Mouse (Mus musculus) left cerebral cortex, adult 9 months (tissue): ENCODE measurements around the gene Tada3.
"Not testable (repeated sequence)": the region's sequence is repeated elsewhere in the genome, so short reads cannot be mapped to it uniquely, and the experiment has no call there.

Source experiments
- DNase-seq, 2 experiments: peaks; one replicate each; pipeline ENCODE4 v3.0.0; 2022; ENCODE audit warnings: low spot score in 2 of 2

Tada3 gene

DNA sequence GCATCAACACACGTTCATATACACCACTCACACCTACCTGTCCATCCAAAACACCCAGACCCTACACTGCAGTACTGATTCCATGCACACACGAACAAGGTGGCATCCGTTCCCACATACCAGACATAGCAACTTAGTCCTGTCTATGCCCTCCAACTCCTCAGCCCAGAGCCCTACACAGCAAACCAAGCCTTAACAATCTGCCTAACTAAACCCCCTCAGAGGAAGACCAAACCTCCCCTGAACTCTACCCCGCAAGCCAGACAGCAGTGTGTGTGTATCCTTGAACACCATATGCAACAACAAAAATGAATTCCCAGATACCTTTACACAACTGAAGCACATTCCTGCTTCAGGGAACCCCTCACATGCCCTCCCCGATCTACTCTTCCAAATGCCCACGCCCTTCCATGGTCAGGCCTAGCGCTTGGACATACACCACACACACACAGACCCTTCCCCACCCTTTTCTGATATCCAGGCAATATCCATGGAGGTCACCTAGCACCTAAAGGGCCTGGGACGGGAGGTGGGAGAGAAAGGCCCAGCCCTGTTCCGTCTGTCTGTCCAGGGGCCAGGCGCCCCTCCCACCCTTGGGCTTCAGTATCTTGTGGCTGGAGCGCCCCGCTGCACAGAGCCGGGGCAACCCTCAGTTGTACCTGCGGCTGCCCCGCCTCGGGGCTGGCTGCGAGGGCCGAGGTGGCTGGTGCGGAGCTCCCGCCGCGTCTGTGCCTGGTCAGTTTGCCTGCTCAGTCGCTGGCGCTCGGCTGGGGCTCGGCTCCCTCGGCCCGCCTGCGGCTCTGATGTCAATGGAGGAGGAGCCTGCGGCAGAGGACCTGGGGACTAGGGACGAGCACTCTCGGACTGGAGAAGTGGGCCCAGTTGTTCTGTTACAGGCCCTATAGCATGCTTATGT lies 34.2 kb downstream of the Tada3 start, which contains the start of gene Camk1:
Gene Camk1 (minus strand): TSS at position 808 of the 916 bp plus-strand sequence.
- peak in 1 of 2 experiments; percentile 79 for DNase-seq

DNA sequence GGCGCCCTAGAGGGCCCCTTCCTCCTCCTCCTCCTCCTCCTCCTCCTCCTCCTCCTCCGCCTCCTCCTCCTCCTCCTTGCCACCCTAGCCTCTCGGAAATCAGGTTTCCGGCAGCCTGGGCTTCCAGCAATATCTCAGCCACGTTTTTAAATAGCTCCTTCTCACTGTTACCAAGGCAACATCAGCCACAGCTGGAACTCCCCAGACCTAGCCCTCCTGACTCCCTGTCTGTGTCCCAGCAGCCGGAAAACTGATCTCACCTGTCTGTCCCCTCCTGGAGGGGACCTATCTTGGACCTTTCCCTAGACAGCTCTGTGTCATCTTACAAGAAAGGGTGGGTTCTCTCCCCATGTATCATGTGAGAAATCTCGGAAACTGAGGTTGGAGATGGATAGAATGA lies 35.4 kb downstream of the Tada3 start:
- DNase-seq, result no peak

DNA sequence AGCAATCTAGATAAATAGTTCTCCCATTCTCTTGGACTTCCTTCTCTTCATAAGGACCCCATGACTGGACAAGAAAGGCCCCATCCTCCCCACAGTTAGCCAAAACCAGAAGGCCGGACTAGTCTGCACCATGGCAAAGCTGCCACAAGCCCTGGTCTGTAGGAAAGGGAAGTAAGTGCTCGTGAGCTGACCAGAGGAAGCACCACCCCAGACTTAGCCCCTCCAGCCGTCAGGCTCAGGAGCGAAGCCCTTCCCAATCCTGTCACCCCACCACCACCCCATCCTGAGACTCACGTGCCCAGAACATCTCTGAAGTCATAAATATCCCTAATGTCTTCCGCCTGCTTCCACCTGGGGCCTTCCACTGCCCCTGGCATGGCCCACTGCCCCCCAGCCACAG lies 36.1 kb downstream of the Tada3 start:
- DNase-seq, result no peak

DNA sequence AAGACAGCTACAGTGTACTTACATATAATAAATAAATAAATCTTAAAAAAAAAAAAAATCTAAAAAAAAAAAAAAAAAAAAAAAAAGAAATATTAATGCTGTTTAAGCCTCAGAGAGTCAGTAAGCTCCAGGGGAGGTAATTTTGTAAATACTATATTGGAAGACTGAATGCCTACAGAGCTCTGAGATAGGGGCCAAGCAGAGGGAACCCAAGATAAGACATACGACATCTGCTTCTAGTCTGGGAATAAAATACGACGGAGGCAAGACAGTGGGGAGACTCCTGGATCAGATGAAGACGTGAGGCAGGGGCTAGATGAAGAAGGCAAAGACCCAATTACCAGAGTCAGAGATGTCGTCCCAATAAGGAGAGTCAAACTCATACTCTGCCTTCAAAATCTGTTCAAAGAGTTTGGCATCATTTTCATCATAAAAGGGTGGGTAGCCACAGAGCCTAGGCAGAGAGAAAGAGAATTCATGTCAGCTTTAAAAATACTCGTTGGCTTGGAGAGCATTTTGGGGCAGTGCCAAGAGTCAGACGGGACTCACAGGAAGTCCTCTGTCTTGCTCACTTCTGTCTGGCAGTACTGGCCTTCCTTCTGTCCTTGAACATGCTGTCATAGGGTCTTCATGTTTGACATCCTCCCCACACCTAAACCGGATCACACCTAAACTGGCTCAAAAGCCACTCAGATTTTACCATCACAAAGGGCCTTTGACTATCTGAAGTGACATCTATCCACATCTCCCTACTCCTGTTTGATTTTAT lies 40.6 kb downstream of the Tada3 start:
- DNase-seq, result no peak

DNA sequence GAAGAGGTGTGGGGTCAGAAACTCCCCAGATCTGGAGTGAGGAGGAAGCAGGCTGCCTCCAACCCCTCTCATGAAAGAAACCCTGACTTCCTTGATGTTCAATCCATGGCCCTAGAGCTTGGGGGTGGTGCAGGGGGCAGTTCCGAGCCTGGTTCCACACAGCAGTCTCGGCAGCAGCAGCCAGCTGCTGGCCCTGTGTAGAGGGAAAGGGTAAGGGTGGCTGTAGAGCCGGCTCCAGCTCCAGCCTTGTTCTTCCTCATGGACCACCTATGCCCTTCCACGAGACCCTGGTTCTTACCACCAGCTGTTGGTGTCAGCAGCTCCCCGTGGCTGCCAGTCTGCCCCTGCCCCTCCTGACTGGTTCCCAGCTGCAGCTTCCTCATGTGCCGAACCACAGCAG lies 43.5 kb downstream of the Tada3 start:
- DNase-seq, result no peak

DNA sequence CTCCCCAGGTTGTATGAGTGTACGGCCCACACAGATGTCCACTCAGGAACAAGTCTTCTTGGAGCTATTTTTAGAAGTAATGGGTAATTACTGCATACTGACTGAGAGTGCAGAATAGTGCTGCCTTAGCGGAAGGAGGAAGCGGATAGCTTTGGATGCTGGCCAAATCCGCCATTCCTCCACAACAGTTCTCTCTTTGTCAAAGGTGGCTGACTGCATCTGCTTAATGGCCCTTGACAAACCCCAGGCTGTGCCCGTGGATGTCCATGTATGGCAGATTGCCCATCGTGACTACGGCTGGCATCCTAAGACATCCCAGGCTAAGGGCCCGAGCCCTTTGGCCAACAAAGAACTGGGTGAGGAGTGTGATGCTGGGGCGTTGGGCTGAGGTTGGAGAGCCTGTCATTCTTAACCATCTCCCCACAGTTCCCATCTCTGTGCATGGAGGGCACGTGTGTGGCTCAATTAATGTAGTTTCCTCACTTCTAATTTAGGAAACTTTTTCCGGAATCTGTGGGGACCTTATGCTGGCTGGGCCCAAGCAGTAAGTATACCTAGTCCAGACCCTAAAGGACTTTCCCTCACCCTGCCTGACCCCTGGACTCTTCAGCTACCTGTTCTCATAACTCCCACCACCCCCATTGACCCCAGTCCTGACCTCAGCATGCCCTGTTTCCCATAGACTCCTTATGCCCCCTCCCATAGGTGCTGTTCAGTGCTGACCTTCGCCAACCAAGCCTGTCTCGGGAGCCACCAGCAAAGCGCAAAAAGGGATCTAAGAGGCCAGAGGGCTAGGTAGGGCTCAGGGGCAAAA lies 44.3 kb downstream of the Tada3 start:
- peak in 1 of 2 experiments; percentile 73 for DNase-seq

DNA sequence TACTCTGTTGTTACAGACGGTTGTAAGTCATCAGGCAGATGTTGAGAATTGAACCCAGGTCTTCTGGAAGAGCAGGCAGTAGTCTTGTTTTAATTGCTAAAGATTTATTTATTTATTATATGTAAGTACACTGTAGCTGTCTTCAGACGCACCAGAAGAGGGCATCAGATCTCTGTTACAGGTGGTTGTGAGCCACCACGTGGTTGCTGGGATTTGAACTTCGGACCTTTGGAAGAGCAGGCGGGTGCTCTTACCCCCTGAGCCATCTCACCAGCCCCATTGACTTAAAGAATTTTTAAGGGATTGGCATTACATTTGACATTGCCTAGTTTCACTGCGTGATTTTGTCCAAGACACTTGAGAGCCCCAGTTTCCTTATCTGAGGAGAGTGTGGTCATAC lies 44.9 kb downstream of the Tada3 start:
- not testable (repeated sequence) for DNase-seq

DNA sequence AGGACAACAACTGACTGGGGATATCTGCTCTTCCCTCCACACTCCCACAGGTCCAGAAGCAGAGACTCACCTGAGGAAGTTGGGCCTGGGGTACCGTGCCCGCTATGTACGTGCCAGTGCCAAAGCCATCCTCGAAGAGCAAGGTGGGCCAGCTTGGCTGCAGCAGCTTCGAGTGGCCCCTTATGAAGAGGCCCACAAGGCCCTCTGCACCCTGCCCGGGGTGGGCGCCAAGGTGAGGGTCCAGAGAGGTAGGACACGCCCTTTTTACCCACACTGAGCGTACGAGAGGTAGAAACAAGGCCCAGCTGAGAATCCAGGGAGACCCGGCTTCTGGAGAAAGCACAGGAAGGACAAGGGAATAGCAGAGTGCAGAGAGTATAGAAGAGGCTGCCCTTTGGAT lies 46.0 kb downstream of the Tada3 start:
- no peak for DNase-seq

DNA sequence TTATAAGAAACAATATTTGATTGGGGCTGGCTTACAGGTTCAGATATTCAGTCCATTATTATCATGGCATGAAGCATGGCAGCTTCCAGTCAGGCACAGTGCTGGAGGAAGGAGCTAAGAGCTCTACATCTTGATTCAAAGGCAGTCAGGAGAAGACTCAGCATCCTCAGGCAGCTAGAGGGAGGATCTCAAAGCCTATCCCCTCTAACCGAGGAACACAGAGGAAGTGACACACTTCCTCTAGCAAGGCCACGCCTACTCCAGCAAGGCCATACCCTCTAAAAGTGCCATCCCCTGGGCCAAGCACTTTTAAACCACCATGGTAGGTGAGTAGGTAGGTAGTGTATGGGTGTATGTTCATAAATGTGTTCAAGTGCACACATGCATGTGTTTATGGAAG lies 47.1 kb downstream of the Tada3 start:
- DNase-seq, result no peak

DNA sequence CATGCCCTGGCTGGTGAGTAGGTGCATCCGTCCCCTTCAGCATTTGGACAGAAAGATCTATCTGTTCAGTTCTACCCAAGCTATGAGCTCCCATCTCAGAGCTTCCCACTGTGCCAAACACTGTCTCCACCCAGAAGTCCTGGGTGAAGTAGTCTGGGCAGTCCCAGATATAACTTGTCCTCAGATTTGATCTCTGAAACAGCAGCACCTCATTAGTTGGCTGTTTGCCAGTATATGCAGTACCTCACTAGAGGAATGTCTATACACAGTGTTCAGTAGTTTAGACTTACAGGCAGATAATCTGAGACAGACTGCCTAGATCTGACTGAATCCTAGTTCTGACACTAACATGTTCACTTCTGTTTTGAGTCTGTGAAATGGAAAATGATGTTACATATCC lies 48.3 kb downstream of the Tada3 start:
- DNase-seq, result no peak

DNA sequence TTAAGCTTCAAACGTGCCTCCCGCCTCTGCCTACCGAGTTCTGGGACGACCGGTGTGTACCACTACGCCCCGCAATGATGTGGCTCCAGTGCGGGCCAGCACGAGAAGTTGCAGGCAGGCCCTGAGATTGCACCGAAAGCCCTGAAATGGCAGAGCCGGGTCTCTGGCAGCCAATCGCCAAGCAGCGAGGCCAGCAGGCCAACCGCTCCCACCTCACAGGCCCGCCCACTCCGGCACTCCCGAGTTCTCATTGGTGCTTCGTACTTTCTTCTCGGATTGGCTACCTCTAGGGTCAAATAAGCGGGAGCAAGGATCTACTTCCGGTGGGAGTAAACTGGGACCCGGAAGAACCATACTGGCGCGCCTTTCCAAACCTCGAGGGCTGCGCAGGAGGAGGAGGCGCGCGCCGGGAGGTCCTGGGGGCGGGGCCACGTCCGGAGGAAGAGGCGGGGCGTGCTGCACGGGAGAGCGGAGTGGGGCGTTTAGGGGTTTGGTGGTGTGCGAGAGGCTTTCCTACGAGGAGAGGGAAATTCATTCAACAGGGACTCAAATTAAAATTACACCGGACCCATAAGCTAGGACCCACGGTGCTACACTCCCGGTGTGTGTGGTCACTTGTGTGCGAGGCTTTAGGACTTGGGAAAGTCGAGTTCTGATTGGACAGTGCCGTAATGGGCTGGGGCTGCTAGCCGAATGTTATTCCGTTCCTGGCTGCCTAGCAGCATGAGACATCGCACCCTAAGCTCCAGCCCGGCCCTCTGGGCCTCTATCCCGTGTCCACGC lies 51.0 kb downstream of the Tada3 start, which contains the start of gene Ogg1:
Gene Ogg1 (plus strand): TSS at position 440 of the 783 bp plus-strand sequence.
- peak; percentile 99 for DNase-seq
